Mouse (Mus musculus) liver, adult 2 months (tissue): ENCODE measurements at regions not wholly inside any gene's neighbourhood (a gene's known extent, or its start where the extent isn't known, plus 50 kb on each side); places are given as distances from the start of the nearest gene placed in this dataset.

Experiments used
- CTCF ChIP-seq: fragments of 200-500 bp; IDR thresholded peaks from 2 replicates; pipeline ENCODE4 v1.5.1; 2011; ENCODE audit warnings: low read depth, low read length, control low read depth
- POLR2A ChIP-seq: fragments of 200-500 bp; IDR thresholded peaks from 2 replicates; pipeline ENCODE4 v1.6.1; 2011; ENCODE audit warnings: low read length, control low read depth; ENCODE audit not compliant: insufficient read depth; ENCODE audit errors: extremely low read depth

DNA sequence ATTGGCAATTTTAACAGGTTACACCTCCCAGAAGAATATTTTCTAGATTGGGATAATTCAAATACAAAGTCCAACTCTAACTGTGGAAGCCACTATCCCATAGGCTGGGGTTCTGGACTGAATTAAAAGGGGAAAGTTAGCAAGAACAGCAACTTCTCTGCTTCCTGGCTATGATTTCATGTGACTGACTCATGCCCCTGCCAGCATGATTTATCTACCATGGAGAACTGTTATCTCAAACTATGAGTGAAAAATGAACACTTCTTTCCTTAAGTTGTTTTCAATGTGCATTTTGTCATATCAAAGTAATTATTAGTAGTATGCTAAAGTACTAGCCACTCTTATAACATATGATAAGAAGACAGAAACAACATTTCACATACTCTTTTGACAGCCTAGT, 1394.7 kb upstream of the Dsel start:
- no peak for TF ChIP-seq CTCF
- no peak for TF ChIP-seq POLR2A
